Mouse (Mus musculus) cerebellum, postnatal 36 days (tissue): ENCODE measurements around the gene Ppfia2.

ENCODE experiments used
- DNase-seq, 2 experiments: peaks; one replicate each; pipeline ENCODE4 v3.0.0; 2021 to 2022; ENCODE audit warnings: mixed read lengths in 2 of 2

The Ppfia2 gene

DNA sequence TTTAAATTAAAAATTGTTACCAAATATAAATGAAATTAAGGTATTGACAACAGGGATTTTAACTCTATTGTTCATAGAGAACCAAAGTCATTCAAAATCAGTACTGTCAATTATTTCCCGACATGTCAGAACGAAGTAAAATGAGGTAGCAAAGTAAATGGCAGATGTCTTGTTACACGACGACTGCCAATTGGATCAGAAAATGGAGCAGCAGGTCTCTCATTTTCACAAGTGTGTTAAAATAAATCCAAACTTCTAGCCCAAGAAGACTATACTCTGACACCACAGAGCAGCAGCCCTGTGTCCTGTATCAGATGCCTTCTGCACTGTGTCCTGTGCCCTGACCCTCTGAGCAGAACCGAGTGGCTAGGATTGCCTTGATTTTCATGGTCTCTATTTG is 454.2 kb downstream of the Ppfia2 start:
- DNase-seq = no peak

DNA sequence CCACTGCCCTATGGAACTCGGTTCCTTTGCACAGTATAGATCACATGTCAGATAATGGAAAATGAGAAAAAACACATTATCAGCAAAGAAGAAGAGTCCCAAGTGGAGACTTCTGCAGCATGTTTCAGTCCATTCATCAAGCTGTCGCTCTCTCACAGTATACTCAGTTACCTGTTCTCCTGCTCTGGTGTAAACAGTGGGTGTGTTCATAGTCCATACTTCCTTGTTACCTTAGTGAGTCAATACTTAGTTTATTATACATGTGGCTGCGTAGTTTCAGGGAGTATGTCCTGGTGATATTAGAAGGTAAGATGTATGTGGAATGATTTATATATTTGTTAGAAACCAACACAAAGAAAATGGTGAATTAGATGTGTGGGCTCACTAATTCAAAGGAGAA is 454.7 kb downstream of the Ppfia2 start:
- DNase-seq = no peak

DNA sequence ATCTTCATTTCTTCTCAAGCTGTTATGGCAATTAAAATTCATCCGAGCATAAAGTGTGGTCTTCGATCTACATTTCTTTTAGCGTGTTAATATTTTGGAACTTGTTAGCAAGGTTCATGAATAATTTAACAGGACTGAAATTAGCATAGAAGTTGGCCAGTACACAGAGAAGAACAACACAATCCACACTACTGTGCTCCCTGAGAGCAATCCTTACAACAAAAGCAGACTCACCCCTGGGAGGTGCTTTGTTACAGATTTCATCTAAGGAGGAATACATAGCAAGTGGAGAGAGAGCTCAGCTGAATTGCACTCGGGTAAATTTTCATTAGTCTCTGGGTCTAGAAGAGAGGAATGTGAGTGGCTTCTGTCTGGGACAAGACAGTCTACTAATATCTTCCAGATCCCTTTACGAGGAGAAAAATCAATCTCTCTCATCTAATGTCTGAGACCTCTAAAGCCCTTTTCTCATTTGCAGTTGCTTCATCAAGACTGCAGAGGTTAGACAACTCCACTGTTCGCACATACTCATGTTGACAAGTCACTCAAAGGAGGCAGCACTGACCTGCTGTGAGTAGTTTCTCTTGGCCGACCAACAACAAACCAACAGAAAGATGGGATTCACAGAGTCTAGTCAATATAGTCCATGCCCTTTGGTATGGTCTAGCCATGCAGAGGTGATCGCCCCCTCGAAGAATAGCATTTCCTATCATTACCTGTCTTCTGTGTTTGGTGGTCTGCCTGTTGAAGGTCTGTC is 458.6 kb downstream of the Ppfia2 start:
- no peak for DNase-seq

DNA sequence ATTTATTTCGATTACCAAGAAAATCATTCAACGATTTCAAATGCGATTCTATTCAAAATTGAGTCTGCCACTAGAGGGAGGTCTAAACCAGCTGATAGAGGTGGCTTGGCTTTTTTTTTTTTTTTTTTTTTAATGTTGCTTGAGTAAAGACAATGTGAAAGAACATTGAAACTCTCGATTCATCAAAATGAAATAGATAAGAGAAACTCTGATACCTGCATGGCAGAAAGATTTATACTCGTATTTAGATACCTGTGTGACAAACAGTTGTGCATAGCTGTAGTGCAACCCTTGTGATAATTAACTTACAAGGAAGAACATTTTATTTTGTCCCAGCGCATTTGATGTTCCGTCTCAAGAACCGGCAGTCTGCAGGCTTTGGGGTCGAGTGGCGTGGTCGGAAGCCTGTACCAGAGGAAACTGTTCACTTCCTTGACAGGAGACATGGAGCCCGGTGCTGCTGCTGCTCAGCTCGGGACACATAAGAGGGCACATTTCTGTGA is 462.5 kb downstream of the Ppfia2 start:
- DNase-seq = peak in 1 of 2 experiments; percentile 8

DNA sequence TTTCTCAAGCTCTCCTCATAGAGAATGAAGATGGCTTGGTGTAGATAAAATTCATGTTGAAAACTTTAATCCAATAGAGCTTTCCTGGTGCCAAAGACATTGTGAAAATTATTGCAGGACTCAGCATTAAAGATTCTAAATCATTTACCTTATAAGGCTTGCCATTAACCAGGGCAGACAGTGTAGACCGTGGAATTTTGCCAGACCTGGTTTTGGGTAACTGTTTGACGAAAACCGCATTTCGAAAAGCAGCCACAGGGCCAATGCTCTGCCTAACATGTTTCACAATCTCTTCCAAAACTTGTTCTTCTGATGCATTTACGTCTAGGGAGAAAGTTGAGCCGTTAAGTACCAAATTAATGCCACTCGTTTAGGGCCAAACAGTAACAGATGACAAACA is 466.9 kb downstream of the Ppfia2 start:
- no peak for DNase-seq

DNA sequence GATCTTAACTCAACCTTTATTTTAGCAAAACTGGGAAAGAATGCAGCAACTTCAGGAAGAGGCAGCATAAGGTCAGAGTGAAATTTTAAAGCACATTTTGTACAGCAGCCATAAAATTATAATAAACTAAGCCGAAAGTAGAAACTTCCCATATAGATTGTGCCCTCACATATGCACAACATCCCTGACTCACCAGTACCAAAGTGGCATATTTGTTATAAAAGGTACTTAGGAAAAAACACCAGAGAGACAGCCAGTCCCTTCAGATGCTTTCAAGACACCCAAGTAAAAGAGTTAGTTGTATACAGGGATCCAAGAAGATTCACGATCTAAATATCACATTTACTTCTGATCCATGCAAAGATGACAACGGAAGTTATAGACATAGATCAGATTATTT is 468.7 kb downstream of the Ppfia2 start:
- DNase-seq = no peak

DNA sequence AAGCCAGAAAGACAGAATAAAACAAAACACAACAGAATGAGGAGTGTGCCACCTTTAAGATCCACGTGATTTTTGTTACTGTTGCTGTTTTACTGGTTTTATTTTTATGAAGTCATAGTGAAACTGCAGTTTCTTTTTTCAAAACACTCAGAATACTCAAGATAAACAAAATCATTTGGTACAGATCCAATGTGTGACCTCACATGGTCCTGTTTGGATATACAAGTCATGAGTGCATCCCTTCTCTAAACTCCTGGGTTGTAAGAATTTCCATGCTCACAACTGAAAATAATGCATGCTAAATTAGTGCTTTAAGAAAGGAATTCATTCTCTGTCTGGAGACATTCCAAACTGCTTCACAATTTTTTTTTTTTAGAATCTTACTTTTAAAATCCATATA is 469.3 kb downstream of the Ppfia2 start:
- DNase-seq = no peak

DNA sequence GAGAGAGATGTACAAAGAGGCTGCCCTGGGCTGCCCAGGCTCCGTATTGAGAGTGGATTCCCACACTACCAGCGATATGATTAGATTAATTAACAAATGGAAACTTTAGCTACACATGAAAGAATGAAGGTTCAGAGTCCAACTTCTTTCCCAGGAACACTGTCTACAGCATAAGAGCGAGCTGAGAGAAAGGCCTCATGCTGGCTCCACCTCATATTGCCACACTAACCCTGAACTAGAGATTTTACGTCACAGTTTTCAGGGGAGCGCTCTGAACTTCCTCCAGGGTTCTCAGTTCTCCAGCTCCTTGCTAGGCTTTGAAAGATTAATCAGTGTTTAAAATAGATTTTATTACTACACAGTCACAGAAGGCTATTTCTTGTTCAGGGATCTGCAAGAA is 471.2 kb downstream of the Ppfia2 start:
- no peak for DNase-seq

DNA sequence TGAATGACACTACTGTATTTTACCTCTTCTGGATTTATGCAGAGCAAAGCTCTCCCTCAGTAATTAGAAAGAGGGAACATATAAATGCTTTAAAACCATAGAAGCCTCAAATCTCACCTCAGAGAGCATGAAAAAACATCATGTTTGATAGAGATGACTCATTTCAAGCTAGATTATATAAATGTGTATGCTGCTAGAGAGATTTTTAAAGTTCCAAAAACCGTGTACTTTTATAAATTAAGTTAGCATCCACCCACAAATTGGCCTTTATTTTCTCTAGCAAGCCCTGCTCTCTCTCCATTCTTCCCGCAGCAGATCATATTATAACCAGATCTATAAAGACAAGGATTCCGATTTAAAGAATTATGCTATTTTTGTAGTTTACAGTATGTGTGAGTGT is 488.9 kb downstream of the Ppfia2 start:
- DNase-seq = no peak

DNA sequence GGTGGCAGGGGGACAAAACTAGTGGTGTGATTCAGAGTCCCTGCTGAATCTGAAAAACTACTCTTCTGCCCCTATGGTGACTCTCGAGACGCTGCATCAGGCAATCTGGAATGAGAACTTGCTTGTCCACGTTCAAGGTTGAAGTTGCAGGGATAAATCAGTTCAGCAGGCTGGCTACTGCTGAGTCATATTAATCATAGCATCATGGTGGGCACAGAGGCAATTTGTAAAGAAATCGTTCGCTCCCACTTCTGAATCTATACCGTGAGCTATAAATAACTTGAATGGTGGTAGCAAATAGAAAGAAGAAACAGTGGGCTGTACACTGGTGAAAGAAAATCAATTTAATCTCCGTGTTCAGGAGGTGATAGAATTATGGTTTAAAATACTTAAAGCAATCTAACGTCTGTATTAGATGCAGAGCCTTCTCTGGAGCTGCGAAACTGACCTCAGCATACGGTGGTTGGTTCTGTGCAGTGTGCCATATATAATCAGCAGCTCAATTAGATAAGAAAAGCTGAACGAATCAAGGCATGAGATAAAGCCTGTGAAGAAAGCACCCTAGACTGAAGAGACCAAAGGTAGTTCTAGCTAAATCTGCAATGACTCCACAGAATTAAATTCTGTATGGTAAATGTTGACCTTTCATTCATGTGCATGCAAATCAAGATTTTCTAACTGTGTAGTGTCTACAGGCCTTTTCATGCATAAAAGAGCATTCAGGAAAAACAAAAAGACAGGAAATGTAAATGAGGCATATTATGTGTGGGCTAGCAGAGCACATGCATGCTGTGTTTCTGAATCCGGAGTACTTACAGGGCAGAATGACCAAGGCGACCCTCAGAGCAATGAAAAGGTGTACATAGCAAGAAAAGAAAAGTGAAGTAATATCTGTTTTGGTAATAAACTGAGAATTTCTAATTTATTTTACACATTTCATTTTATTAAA is 505.3 kb downstream of the Ppfia2 start:
- no peak for DNase-seq
